Mouse (Mus musculus) embryonic facial prominence, embryonic 11.5 days (tissue): ENCODE results near the gene Ttc38. TPM values are rescaled to one million over a fixed set of nuclear protein-coding genes. Genes with fewer than 3 reads are reported as not detected.

Source experiments
- ATAC-seq: fragments of 200-750 bp; cut with Nextera tagmentation; replicated peaks from 2 replicates; pipeline ENCODE4 v1.8.0; 2017; ENCODE audit warnings: low read depth; ENCODE audit not compliant: insufficient number of reproducible peaks, low FRiP score, low TSS enrichment
- DNase-seq: peaks from one replicate; pipeline ENCODE4 v3.0.0-alpha.2; 2015; ENCODE audit warnings: low spot score
- H3K27ac ChIP-seq: fragments of 300-500 bp; sonication (generic); replicated peaks from 2 replicates; pipeline ENCODE4 v1.5.1; 2014; ENCODE audit warnings: mild to moderate bottlenecking, low read depth, low read length, control low read depth
- H3K27me3 ChIP-seq: fragments of 300-500 bp; sonication (generic); 2 replicates; pipeline ENCODE4 v1.6.1; 2014; ENCODE audit warnings: mild to moderate bottlenecking, low read length, moderate library complexity, mixed read lengths; ENCODE audit not compliant: control insufficient read depth, insufficient read depth
- H3K36me3 ChIP-seq: fragments of 300-500 bp; sonication (generic); replicated peaks from 2 replicates; pipeline ENCODE4 v1.6.1; 2014; ENCODE audit warnings: low read depth, mild to moderate bottlenecking, low read length, moderate library complexity, mixed read lengths; ENCODE audit not compliant: control insufficient read depth, insufficient read depth
- H3K4me1 ChIP-seq: fragments of 300-500 bp; sonication (generic); 2 replicates; pipeline ENCODE4 v1.6.1; 2014; ENCODE audit warnings: low read length, mixed read lengths; ENCODE audit not compliant: control insufficient read depth, insufficient read depth
- H3K4me2 ChIP-seq: fragments of 300-500 bp; sonication (generic); 2 replicates; pipeline ENCODE4 v1.6.1; 2014; ENCODE audit warnings: low read depth, mild to moderate bottlenecking, control low read depth, low read length, moderate library complexity
- H3K4me3 ChIP-seq: fragments of 300-500 bp; sonication (generic); 2 replicates; pipeline ENCODE4 v1.5.1; 2014; ENCODE audit warnings: low read depth, low read length, control low read depth
- H3K9ac ChIP-seq: fragments of 300-500 bp; sonication (generic); replicated peaks from 2 replicates; pipeline ENCODE4 v1.6.1; 2014; ENCODE audit warnings: mild to moderate bottlenecking, control low read depth, low read length
- H3K9me3 ChIP-seq: fragments of 300-500 bp; sonication (generic); replicated peaks from 2 replicates; pipeline ENCODE4 v1.6.1; 2016; ENCODE audit warnings: mild to moderate bottlenecking, low read length, inconsistent platforms, mixed read lengths; ENCODE audit not compliant: control insufficient read depth
- WGBS: fragments of 180-500 bp; shearing (Covaris S2); extraction: QIAGEN DNeasy Blood & Tissue Kit; methylation state at CpG from one replicate; pipeline ENCODE4 v1.1.7; 2014; 5-methylcytosine and 5-hydroxymethylcytosine counted together
- polyA plus RNA-seq: library from polyadenylated mRNA; unstranded; fragments of >200 nt; fragmentation: Nextera tagmentation; extraction: Ambion mirVana; gene quantifications from 2 replicates; pipeline ENCODE4 v1.2.1, GENCODE M21; 2014

Ttc38 gene
- polyA plus RNA-seq, 1 experiment from 2014 or later, result 3.2 TPM

DNA sequence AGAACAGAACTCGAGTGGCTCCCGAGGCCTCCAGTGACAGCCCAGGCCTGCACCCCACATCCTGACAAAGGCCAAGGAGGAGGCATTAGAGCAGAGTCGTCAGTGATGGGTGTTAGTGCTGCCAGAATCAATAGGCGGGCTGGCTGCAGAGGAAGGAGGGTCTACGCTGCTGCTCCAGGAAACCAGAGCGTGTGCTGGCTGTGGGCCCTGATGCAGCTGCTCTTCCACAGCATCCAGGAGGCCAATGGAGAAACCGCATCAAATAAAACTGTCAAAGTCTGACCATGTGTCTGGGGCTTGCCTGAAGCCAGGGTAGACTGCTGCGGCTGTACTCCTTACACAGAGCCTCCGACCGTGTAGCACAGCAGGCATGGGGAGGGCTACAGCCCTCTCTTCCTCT is 65.0 kb downstream of the Ttc38 start:
- H3K4me2 ChIP-seq, result no peak overlapping the region
- no peaks in the 10 kb centered on the region for H3K4me1 ChIP-seq
- no peaks in the 10 kb centered on the region for H3K27me3 ChIP-seq
- H3K36me3 ChIP-seq, result peaks cover 3% of the 10 kb centered on the region; the same call in 1 of the 2 replicates
- WGBS, result 89% methylated on average over 10 of the region's 10 CpGs
- H3K9ac ChIP-seq, result no peak overlapping the region
- H3K4me3 ChIP-seq, result no peak overlapping the region
- no peak for DNase-seq
- no peak for ATAC-seq
- H3K27ac ChIP-seq, result no peak overlapping the region
- H3K9me3 ChIP-seq, result no peaks in the 10 kb centered on the region

DNA sequence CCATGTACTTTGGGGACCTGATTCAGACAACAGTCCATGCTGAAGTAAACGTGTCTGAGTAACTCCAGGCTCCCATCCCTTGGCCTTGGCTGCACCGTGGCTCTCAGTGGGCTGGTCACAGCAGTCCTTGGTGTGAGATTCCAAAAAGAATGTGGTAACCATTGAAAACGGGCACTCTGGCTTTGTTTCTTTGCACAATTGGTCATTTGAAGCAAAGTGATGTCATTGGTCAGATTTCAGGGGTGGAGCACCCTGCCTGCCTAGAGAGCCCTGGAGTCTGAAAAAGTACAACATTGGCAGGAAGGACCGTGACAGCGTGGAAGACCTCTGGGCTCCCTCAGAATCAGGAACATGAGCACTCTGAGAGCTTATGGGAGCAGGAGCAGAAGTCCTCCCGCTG is 67.3 kb downstream of the Ttc38 start:
- H3K27me3 ChIP-seq, result no peaks in the 10 kb centered on the region
- no peaks in the 10 kb centered on the region for H3K9me3 ChIP-seq
- 68% methylated on average over 6 of the region's 6 CpGs for WGBS
- peaks cover 2% of the 10 kb centered on the region; the same call in 1 of the 2 replicates for H3K36me3 ChIP-seq
- no peak overlapping the region for H3K4me2 ChIP-seq
- H3K9ac ChIP-seq, result no peak overlapping the region
- H3K4me1 ChIP-seq, result no peaks in the 10 kb centered on the region
- no peak overlapping the region for H3K4me3 ChIP-seq
- ATAC-seq (no peak), DNase-seq (no peak)
- no peak overlapping the region for H3K27ac ChIP-seq

DNA sequence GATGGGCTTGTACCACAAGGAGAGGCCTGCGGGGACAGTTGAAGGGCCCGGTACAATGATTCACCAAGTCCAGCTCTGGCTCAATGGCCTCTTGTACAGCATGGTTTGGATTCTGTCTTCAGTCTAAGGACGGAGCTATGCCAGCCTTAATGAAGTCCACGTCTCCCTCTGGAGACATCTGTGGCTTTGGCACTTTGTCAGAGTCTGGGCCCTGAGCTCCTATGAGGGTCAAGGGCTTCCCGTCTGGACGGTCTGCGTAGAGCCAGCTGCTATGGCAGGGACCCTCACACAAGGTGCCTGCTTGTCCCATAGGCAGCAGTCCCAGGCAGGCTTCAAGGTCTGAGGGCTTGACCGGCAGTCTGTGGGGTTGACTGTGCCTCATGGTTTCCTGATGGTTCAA is 68.2 kb downstream of the Ttc38 start:
- no peaks in the 10 kb centered on the region for H3K36me3 ChIP-seq
- H3K9me3 ChIP-seq, result no peaks in the 10 kb centered on the region
- no peak for ATAC-seq
- no peaks in the 10 kb centered on the region for H3K27me3 ChIP-seq
- H3K4me3 ChIP-seq, result no peak overlapping the region
- no peak overlapping the region for H3K9ac ChIP-seq
- H3K27ac ChIP-seq, result no peak overlapping the region
- H3K4me2 ChIP-seq, result no peak overlapping the region
- no peak for DNase-seq
- 95% methylated on average over 8 of the region's 8 CpGs for WGBS
- H3K4me1 ChIP-seq, result no peaks in the 10 kb centered on the region

- WGBS, result 85% methylated on average over 12 of the region's 12 CpGs
Observed at GRCm38 (mm10) chr15:85900801-85901200, 68.7 kb downstream of the Ttc38 start.

DNA sequence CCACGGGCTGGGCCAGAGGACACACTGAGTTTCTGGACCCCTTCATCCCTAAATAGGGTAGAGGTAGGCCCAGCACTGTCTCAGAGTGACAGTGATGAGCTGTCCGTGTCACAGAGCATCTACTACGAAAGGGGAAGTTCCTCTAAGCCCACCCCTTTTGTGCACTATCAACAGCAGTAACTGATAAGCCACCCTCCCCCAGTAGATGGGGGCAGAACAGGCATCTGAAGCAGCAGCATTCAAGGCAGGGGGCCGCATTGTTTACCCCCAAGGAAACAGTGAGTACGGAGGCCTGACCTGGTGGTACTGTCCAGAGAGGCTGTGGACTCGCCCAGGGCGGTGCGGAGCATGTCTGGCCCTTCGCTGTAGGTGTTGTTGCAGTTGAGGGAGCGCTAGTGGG is 70.4 kb downstream of the Ttc38 start:
- Histone ChIP-seq H3K4me1 (no peaks in the 10 kb centered on the region), H3K4me3 (no peak overlapping the region), H3K36me3 (no peaks in the 10 kb centered on the region), H3K4me2 (no peak overlapping the region), H3K9me3 (no peaks in the 10 kb centered on the region), H3K9ac (no peak overlapping the region), H3K27me3 (no peaks in the 10 kb centered on the region), H3K27ac (no peak overlapping the region)
- DNase-seq (no peak), ATAC-seq (no peak)
- WGBS, result 85% methylated on average over 10 of the region's 10 CpGs

More at GRCm38 (mm10) chr15:85900801-85901200, 68.7 kb downstream of the Ttc38 start:
- Histone ChIP-seq H3K27ac (no peak overlapping the region), H3K36me3 (no peaks in the 10 kb centered on the region), H3K4me3 (no peak overlapping the region), H3K4me1 (no peaks in the 10 kb centered on the region), H3K9ac (no peak overlapping the region), H3K4me2 (no peak overlapping the region), H3K9me3 (no peaks in the 10 kb centered on the region), H3K27me3 (no peaks in the 10 kb centered on the region)
- DNase-seq (no peak), ATAC-seq (no peak)

- H3K27me3 ChIP-seq, result no peaks in the 10 kb centered on the region
- DNase-seq, result no peak
- no peak overlapping the region for H3K4me2 ChIP-seq
- ATAC-seq, result no peak
- H3K4me1 ChIP-seq, result no peaks in the 10 kb centered on the region
- H3K36me3 ChIP-seq, result no peaks in the 10 kb centered on the region
- no peak overlapping the region for H3K4me3 ChIP-seq
- no peaks in the 10 kb centered on the region for H3K9me3 ChIP-seq
- WGBS, result 71% methylated on average over 8 of the region's 8 CpGs
- no peak overlapping the region for H3K9ac ChIP-seq
- H3K27ac ChIP-seq, result no peak overlapping the region
Observed at GRCm38 (mm10) chr15:85903826-85904225, 71.7 kb downstream of the Ttc38 start.

Other genes starting within 250 kb of the Ttc38 start
- gene Wnt7b, start 249.8 kb upstream of the Ttc38 start, polyA plus RNA-seq, result 20.3 and 28.5 TPM in 2 replicates
- gene Ppara, start 97.3 kb upstream of the Ttc38 start, polyA plus RNA-seq, result 0.28 and 1.4 TPM in 2 replicates
- gene Cdpf1, start 20.6 kb upstream of the Ttc38 start, polyA plus RNA-seq, result 22.1 and 23.6 TPM in 2 replicates
- gene Pkdrej, start 10.6 kb upstream of the Ttc38 start, polyA plus RNA-seq, result 0.11 TPM in 1 of 2 replicates, not detected in the other
- gene Gtse1, start 27.4 kb downstream of the Ttc38 start, polyA plus RNA-seq, result 35.7 and 38.0 TPM in 2 replicates
- gene Trmu, start 47.0 kb downstream of the Ttc38 start, polyA plus RNA-seq, result 30.7 and 31.6 TPM in 2 replicates
- 2.0 and 2.1 TPM in 2 replicates for gene Celsr1, start 201.5 kb downstream of the Ttc38 start, polyA plus RNA-seq
- 6.3 and 6.9 TPM in 2 replicates for gene Gramd4, start 225.4 kb downstream of the Ttc38 start, polyA plus RNA-seq